Mouse (Mus musculus) MEL (cell line): ENCODE data around the gene Pter.

ENCODE experiments used
- CTCF ChIP-seq, 3 experiments: IDR thresholded peaks in 2 of 3; conservative IDR thresholded peaks in 1 of 3; 2 replicates each; pipeline ENCODE4 v1.5.1; 2011 to 2012; ENCODE audit warnings: low read length in 3 of 3, low read depth in 2 of 3, mild to moderate bottlenecking in 2 of 3, improper control_type of control experiment in 1 of 3, inconsistent platforms in 1 of 3, mixed read lengths in 1 of 3, moderate library complexity in 1 of 3; ENCODE audit not compliant: control insufficient read depth in 1 of 3, insufficient read depth in 1 of 3, poor library complexity in 1 of 3, severe bottlenecking in 1 of 3
- POLR2AphosphoS2 ChIP-seq: IDR thresholded peaks from 2 replicates; pipeline ENCODE4 v1.6.1; 2011; ENCODE audit warnings: low read length, improper control_type of control experiment

- TF ChIP-seq CTCF (IDR thresholded peaks at IDR 0.05 in 2 of 3, conservative IDR thresholded peaks at IDR 0.05 in 1 of 3; ENCODE audit: control insufficient read depth in 1 of 3, insufficient read depth in 1 of 3, low read depth in 2 of 3, low read length in 3 of 3, poor library complexity in 1 of 3, severe bottlenecking in 1 of 3), result no peak
- no peak for TF ChIP-seq POLR2AphosphoS2
These were observed 33.0 kb downstream of the Pter start for GRCm38 (mm10) chr2:12956703-12957424.
